Mouse (Mus musculus) G1E (cell line): ENCODE data around the gene Btf3. TPM values are rescaled to one million over a fixed set of nuclear protein-coding genes. Genes with fewer than 3 reads are reported as not detected.
A peak's percentile ranks its signal among the peaks of the same experiment; 100 is the strongest.

Experiments
- ATAC-seq: 2 replicates; pipeline ENCODE4 v1.8.0; 2016; ENCODE audit warnings: mild to moderate bottlenecking; ENCODE audit not compliant: insufficient number of reproducible peaks, poor library complexity, low FRiP score, severe bottlenecking; ENCODE audit errors: extremely low read depth
- DNase-seq: peaks from one replicate; pipeline ENCODE4 v3.0.0; 2012; ENCODE audit warnings: low spot score
- H3K27me3 ChIP-seq: 2 replicates; pipeline ENCODE4 v1.6.1; 2012; ENCODE audit warnings: mild to moderate bottlenecking, low read length, inconsistent platforms; ENCODE audit not compliant: insufficient read depth
- H3K36me3 ChIP-seq: replicated peaks from 2 replicates; pipeline ENCODE3; 2012; ENCODE audit warnings: mild to moderate bottlenecking, inconsistent platforms
- H3K4me1 ChIP-seq: 2 replicates; pipeline ENCODE4 v1.6.1; 2012; ENCODE audit warnings: low read depth, low read length, inconsistent platforms, mixed read lengths; ENCODE audit not compliant: insufficient read depth
- H3K4me3 ChIP-seq: 2 replicates; pipeline ENCODE4 v1.5.1; 2012; ENCODE audit warnings: low read depth, mild to moderate bottlenecking, inconsistent platforms, low read length, moderate library complexity, mixed read lengths
- H3K9me3 ChIP-seq: replicated peaks from 2 replicates; pipeline ENCODE4 v1.6.1; 2012; ENCODE audit warnings: inconsistent platforms
- CTCF ChIP-seq: IDR thresholded peaks from 2 replicates; pipeline ENCODE4 v1.5.1; 2012; ENCODE audit warnings: low read depth, low read length, inconsistent platforms, mixed read lengths
- GATA1 ChIP-seq: IDR thresholded peaks from 2 replicates; pipeline ENCODE4 v1.6.1; 2012; ENCODE audit warnings: borderline replicate concordance, low read length, inconsistent platforms, mixed read lengths
- GATA2 ChIP-seq: IDR thresholded peaks from 2 replicates; pipeline ENCODE4 v1.6.1; 2012; ENCODE audit warnings: low read depth, low read length, inconsistent platforms, borderline replicate concordance
- POLR2AphosphoS5 ChIP-seq: IDR thresholded peaks from 2 replicates; pipeline ENCODE4 v1.6.1; 2012; ENCODE audit warnings: low read depth, low read length, inconsistent platforms; ENCODE audit not compliant: insufficient replicate concordance
- TAL1 ChIP-seq: conservative IDR thresholded peaks from 2 replicates; pipeline ENCODE4 v1.6.1; 2012; ENCODE audit warnings: low read depth, low read length, inconsistent platforms, mixed read lengths
- polyA plus RNA-seq: library from polyadenylated mRNA; stranded (reverse); fragments of >175 nt; gene quantifications from 2 replicates; pipeline ENCODE4 v1.2.3, GENCODE M21; 2012
- total RNA-seq, 2 experiments: library from RNA; stranded (forward) in 1 of 2; stranded (reverse) in 1 of 2; fragments of 200-1000 nt in 1 of 2; fragments of >200 nt in 1 of 2; fragmentation: Nextera tagmentation in 1 of 2; gene quantifications; 2 replicates each; pipeline ENCODE4 v1.2.3; 2014 to 2017

The Btf3 gene
- total RNA-seq (2014; fragmentation: Nextera tagmentation) = 982 and 1,121 TPM in 2 replicates
- 2,215 and 2,347 TPM in 2 replicates for total RNA-seq (2017)
- polyA plus RNA-seq = 141 and 144 TPM in 2 replicates

DNA sequence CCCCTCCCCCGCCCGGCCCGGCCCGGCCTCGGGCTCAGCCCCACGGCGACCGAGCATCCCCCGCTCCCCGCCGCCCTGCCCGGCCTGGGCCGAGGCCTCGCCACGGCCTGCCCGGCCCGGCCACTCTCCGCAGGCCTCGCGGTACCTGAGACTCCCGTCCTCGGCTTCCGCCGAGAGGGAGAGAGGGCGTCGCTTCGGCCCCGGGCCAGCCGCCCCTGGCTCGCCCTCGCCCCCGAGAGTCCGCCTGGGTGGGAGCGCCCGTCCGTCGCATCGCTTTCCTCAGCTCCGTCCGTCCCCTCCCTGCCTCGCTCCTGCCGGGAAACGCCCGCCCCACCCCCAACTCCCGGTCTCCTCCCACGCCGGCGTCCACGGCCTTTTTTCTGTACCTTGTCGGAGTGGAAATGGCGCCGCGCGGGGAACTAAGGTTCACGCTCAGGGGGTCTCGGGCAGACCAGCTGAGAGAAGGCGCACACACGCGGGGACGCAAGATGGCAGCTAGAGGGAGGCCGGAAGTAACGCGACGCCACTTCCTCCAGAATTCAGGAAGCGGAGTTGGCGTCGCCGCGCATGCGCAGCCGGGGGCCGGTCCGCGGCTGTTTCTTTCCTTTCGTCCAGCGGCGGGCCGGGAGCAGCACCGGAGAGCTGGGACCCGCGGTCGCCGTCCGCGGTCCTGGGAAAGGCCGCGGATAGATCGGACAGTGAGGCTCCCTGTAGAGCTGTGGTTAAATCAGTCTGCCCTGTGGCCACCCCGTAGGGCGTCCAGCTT, at the start of gene Btf3:
TSS of gene Btf3 (minus strand) at position 527 of the 766 bp plus-strand sequence.
- H3K36me3 ChIP-seq = peaks cover 44% of the 10 kb centered on the region

DNA sequence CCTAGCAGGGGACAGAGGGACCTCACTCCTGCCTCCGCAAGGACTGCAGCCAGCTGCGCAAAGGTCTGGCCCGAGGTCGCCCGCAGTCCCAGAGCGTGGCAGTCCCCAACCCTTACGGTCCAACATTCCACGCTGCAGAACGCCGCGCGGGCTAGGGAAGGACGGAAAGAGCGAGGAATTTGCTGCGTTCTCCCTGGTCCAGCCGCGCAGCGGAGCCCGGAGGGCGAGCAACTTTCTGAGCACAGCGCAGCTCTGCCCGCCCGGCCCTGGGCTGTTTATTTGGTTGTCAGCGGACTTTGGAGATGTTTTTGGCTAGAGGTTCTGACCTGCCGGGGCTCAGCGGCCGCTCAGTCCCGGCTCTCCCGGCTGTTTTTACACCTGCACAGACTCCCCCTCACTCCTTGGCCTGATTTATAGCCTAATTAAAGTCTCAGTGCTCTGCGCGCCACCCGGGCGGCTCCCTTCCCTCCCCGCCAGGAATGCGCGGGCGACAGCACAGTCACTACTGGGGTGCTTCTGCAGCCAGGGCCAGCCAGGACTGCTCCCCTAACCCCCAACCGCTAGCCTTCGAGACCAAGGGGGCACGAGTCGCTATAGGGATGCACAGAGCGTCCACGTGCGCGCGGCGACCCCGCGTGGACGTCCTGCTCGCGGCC, 49.1 kb upstream of the Btf3 start:
- ATAC-seq (no peak), DNase-seq (no peak)
- no peaks in the 10 kb centered on the region for H3K36me3 ChIP-seq
- H3K27me3 ChIP-seq = peaks cover 35% of the 10 kb centered on the region
- peaks cover 3% of the 10 kb centered on the region for H3K9me3 ChIP-seq
- H3K4me1 ChIP-seq = no peaks in the 10 kb centered on the region
- no peak for TF ChIP-seq TAL1
- TF ChIP-seq GATA1 = no peak
- no peak for TF ChIP-seq GATA2
- TF ChIP-seq CTCF = no peak
- no peak for TF ChIP-seq POLR2AphosphoS5
- H3K4me3 ChIP-seq = no peak overlapping the region

More for the DNA sequence above, at the start of gene Btf3:
- H3K4me3 ChIP-seq = peak within 1 kb of the TSS; percentile 92
- DNase-seq (peak; percentile 88), ATAC-seq (peak; percentile 62; the same call in 1 of the 2 replicates)
- H3K9me3 ChIP-seq = no peaks in the 10 kb centered on the region
- TF ChIP-seq TAL1 (no peak), CTCF (no peak), GATA2 (no peak), POLR2AphosphoS5 (no peak), GATA1 (no peak)
- no peaks in the 10 kb centered on the region for H3K27me3 ChIP-seq
- peaks cover 34% of the 10 kb centered on the region for H3K4me1 ChIP-seq

DNA sequence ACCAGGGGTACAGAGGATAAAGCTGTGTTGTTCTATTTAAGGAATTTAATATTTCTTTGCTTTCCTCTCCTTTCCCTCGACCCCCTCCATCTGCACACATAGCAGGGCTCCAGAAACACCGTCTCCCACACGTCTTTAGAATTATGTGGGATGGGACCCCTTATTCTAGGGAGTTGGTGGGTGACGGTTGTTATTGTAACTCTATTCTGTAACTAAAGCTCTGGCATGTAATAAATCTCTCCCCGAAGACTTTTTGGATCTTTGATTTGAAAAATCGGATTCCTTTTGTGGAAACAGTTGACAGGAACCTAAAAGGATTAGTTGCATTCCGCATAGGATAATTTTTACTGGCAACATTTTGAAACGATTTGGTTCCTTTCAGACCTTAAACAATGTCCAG, 48.3 kb upstream of the Btf3 start:
- H3K27me3 ChIP-seq = peaks cover 42% of the 10 kb centered on the region
- ATAC-seq = no peak
- no peak overlapping the region for H3K4me3 ChIP-seq

DNA sequence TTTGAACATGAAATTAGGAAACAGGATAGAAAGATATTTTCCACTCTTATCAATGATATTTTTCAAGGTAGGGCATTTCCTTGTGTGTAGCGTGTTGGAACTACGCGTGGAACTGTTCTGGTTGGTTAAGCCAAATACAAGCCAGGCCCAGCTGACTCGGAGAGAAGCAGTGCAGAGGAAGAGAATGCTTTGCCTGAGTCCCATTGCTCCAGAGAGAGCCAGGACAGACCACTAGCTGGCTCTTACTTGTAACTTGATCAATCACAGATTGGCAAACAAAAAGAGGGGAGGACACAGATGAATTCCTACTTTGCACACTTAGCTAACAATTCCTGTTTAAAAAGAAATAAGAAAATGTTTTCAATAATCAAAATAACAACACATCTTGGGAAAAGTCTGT, 46.2 kb upstream of the Btf3 start:
- DNase-seq (no peak), ATAC-seq (no peak)
- Histone ChIP-seq H3K4me1 (no peaks in the 10 kb centered on the region), H3K27me3 (peaks cover 51% of the 10 kb centered on the region), H3K9me3 (peaks cover 3% of the 10 kb centered on the region), H3K4me3 (no peak overlapping the region), H3K36me3 (no peaks in the 10 kb centered on the region)
- TF ChIP-seq POLR2AphosphoS5 (no peak), TAL1 (no peak), GATA1 (no peak), CTCF (no peak), GATA2 (no peak)

More for the DNA sequence above, 48.3 kb upstream of the Btf3 start:
- H3K36me3 ChIP-seq = no peaks in the 10 kb centered on the region
- no peaks in the 10 kb centered on the region for H3K4me1 ChIP-seq
- DNase-seq = no peak
- H3K9me3 ChIP-seq = peaks cover 3% of the 10 kb centered on the region
- TF ChIP-seq POLR2AphosphoS5 = no peak
- TF ChIP-seq TAL1 = no peak
- no peak for TF ChIP-seq CTCF
- no peak for TF ChIP-seq GATA1
- TF ChIP-seq GATA2 = no peak

DNA sequence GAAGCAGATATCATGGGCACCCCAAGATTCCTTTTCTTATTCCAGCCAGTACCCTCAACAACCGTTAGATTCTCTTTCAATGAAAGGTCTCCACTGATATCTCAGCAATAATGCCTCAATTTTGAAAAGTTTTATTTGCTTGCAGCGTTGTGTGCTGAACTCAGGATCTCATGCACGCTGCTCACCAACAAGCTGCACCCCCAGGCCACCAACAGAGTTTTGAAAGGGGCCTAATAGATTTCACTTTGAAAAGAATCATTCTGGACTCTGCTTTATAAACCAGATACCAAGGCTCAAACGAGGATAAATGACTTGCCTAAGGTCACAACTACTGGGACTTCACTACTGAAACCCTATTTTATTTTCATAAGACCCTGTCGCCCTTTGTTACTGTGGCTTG, 44.4 kb upstream of the Btf3 start:
- DNase-seq = no peak
- Histone ChIP-seq H3K4me3 (no peak overlapping the region), H3K36me3 (no peaks in the 10 kb centered on the region), H3K4me1 (no peaks in the 10 kb centered on the region), H3K27me3 (peaks cover 41% of the 10 kb centered on the region), H3K9me3 (peaks cover 1% of the 10 kb centered on the region)
- TF ChIP-seq GATA1 = no peak
- TF ChIP-seq TAL1 = no peak
- TF ChIP-seq GATA2 = no peak
- no peak for TF ChIP-seq POLR2AphosphoS5
- TF ChIP-seq CTCF = no peak
- no peak for ATAC-seq

DNA sequence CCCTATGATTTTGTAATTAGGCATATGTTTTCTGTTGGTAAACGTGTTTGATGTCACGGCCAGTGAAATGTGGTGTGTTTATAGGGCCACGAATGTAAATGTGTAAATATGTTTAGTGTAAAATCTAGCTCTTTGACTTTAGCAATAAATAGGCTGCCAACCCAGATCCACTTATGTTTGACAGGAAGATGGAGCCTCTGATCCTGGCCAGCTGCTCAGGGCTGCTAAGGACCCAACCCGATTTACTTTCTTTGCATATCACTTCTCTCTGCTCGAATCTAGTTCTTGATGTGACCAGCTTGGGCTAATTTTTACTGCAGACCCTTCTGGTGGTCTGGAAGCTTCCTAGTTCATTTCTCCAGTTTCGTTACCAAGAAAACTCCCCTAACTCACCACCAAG, 43.6 kb upstream of the Btf3 start:
- no peaks in the 10 kb centered on the region for H3K36me3 ChIP-seq
- ATAC-seq = no peak
- no peak for DNase-seq
- H3K9me3 ChIP-seq = peaks cover 6% of the 10 kb centered on the region
- H3K4me1 ChIP-seq = no peaks in the 10 kb centered on the region
- TF ChIP-seq TAL1 (no peak), GATA1 (no peak)
- H3K27me3 ChIP-seq = peaks cover 39% of the 10 kb centered on the region
- H3K4me3 ChIP-seq = no peak overlapping the region
